ENCODE assay signal across 13 mouse cellular contexts in genomic region chr16:90953770-90954169, GRCm38 (mm10). TPM values are rescaled to one million over a fixed set of nuclear protein-coding genes. Genes with fewer than 3 reads are reported as not detected.
A peak's percentile ranks its signal among the peaks of the same experiment; 100 is the strongest.
DNase-seq lines count a peak whose midpoint lies in the region; ATAC-seq and TF ChIP-seq lines count a peak whose summit lies in the region.
"Had no signal": no experiment of that assay in that cellular context is flagged by ENCODE, and none has a peak within 500 bp of the region (broad histone marks: within the 10 kb centered on the region; RNA-seq: fewer than 3 reads in every experiment).

No protein-coding gene starts in this region.

- no peak for ATAC-seq in intestine, postnatal 0 days
- no peak for ATAC-seq in intestine, embryonic 15.5 days
- ATAC-seq: hindbrain, embryonic 16.5 days had no signal

- H3K9me3 ChIP-seq in intestine, postnatal 0 days (ENCODE audit: control insufficient read depth): no peaks in the 10 kb centered on the region
- H3K9me3 ChIP-seq in intestine, embryonic 15.5 days: no peaks in the 10 kb centered on the region
- H3K9me3 ChIP-seq in E14TG2a.4 (ENCODE audit: low read length): no peaks in the 10 kb centered on the region
- H3K9me3 ChIP-seq: neural tube, embryonic 12.5 days had no signal

- H3K4me3 ChIP-seq in intestine, postnatal 0 days (ENCODE audit: low read depth, low read length): no peak overlapping the region
- no peak overlapping the region for H3K4me3 ChIP-seq in intestine, embryonic 15.5 days (replicated peaks)
- no peak overlapping the region for H3K4me3 ChIP-seq in E14TG2a.4 (replicated peaks; ENCODE audit: low read length)
- H3K4me3 ChIP-seq in cortical plate, adult 2 months (ENCODE audit: insufficient read depth, low read length): no peak overlapping the region
- H3K4me3 ChIP-seq: neural tube, embryonic 12.5 days had no signal

- no peak overlapping the region for H3K4me2 ChIP-seq in intestine, postnatal 0 days (replicated peaks; ENCODE audit: low read depth)
- H3K4me2 ChIP-seq in intestine, embryonic 15.5 days (replicated peaks): no peak overlapping the region
- H3K4me2 ChIP-seq: neural tube, embryonic 12.5 days had no signal

- 95% methylated on average over 6 of the region's 6 CpGs for WGBS in intestine, postnatal 0 days
- 96% methylated on average over 6 of the region's 6 CpGs for WGBS in intestine, embryonic 15.5 days

- no peaks in the 10 kb centered on the region for H3K4me1 ChIP-seq in intestine, postnatal 0 days (replicated peaks; ENCODE audit: control insufficient read depth, insufficient read depth, low read length)
- H3K4me1 ChIP-seq in intestine, embryonic 15.5 days (replicated peaks): no peaks in the 10 kb centered on the region
- 0 out of 2 replicates have a peak, but pooled peaks cover 8% of the 10 kb centered on the region for H3K4me1 ChIP-seq in E14TG2a.4 (replicated peaks; ENCODE audit: low read depth, low read length)
- H3K4me1 ChIP-seq in cortical plate, adult 2 months (ENCODE audit: control insufficient read depth, insufficient read depth, low read length): peaks cover 2% of the 10 kb centered on the region; the same call in 1 of the 2 replicates
- H3K4me1 ChIP-seq: neural tube, embryonic 12.5 days had no signal

- H3K36me3 ChIP-seq in intestine, postnatal 0 days (ENCODE audit: control insufficient read depth, insufficient read depth): peaks cover 62% of the 10 kb centered on the region
- H3K36me3 ChIP-seq in intestine, embryonic 15.5 days: 0 out of 2 replicates have a peak, but pooled peaks cover 2% of the 10 kb centered on the region
- H3K36me3 ChIP-seq in E14TG2a.4 (ENCODE audit: insufficient read depth, low read length): peaks cover 5% of the 10 kb centered on the region; the same call in 1 of the 2 replicates

- H3K27me3 ChIP-seq in intestine, postnatal 0 days (replicated peaks; ENCODE audit: control insufficient read depth, insufficient read depth, low read length): no peaks in the 10 kb centered on the region
- no peaks in the 10 kb centered on the region for H3K27me3 ChIP-seq in intestine, embryonic 15.5 days (replicated peaks)
- H3K27me3 ChIP-seq in E14TG2a.4 (ENCODE audit: insufficient read depth, low read length): no peaks in the 10 kb centered on the region
- H3K27me3 ChIP-seq: neural tube, embryonic 12.5 days had no signal

- DNase-seq in 416B (ENCODE audit: low read depth): peak; percentile 50
- DNase-seq in right cerebral cortex, postnatal 36 days (ENCODE audit: low spot score in 2 of 2): no peak
- no peak for DNase-seq in left cerebral cortex, adult 18-20 months (ENCODE audit: low spot score in 2 of 2)
- no peak for DNase-seq in thymus, postnatal 0 days (ENCODE audit: low spot score)
- DNase-seq: adrenal gland, postnatal 36 days; cerebellum, adult 9-10 months; right cerebral cortex, postnatal 25 days had no signal

- no peak overlapping the region for H3K9ac ChIP-seq in intestine, postnatal 0 days (ENCODE audit: low read depth, low read length)
- no peak overlapping the region for H3K9ac ChIP-seq in intestine, embryonic 15.5 days
- H3K9ac ChIP-seq: neural tube, embryonic 12.5 days had no signal

- peak; percentile 58 for TF ChIP-seq CTCF in intestine, postnatal 0 days (IDR thresholded peaks at IDR 0.05; ENCODE audit: low read depth)
- peak; percentile 15; the same call in 1 of the 2 replicates for TF ChIP-seq CTCF in E14TG2a.4 (conservative IDR thresholded peaks at IDR 0.05; ENCODE audit: low read length)
- TF ChIP-seq CTCF in cortical plate, adult 2 months (IDR thresholded peaks at IDR 0.05; ENCODE audit: extremely low read depth, insufficient read depth, low read length): 0 out of 2 replicates have a peak, but pooled peaks have one; percentile 16

- TF ChIP-seq POLR2A in cortical plate, adult 2 months (IDR thresholded peaks at IDR 0.05; ENCODE audit: extremely low read depth, insufficient read depth, low read length): no peak

- H3K27ac ChIP-seq in intestine, postnatal 0 days (ENCODE audit: low read depth, low read length): no peak overlapping the region
- H3K27ac ChIP-seq in intestine, embryonic 15.5 days: no peak overlapping the region
- H3K27ac ChIP-seq in cortical plate, adult 2 months (ENCODE audit: insufficient read depth, low read length): no peak overlapping the region
- H3K27ac ChIP-seq: neural tube, embryonic 12.5 days had no signal

RNA-seq across cellular contexts. Expression of gene Cfap298, which starts 18.9 kb away (rescaled TPM):
- 20.1 and 22.1 TPM in 2 replicates for polyA plus RNA-seq in intestine, postnatal 0 days (2015; fragmentation: Nextera tagmentation; extraction: Ambion mirVana)
- 36.1 and 42.4 TPM in 2 replicates for polyA plus RNA-seq in intestine, embryonic 15.5 days (2015; fragmentation: Nextera tagmentation; extraction: Ambion mirVana)
- polyA plus RNA-seq in cortical plate, adult 2 months (2012; rRNA removed): 35.4 and 38.7 TPM in 2 replicates
- 10 to 100 TPM; 39.8 to 48.0 TPM for total RNA-seq in left cerebral cortex, adult 18-20 months (2021)
- polyA plus RNA-seq in thymus, postnatal 0 days (2015; fragmentation: Nextera tagmentation; extraction: Ambion mirVana): 61.4 and 62.9 TPM in 2 replicates

RNA-seq across cellular contexts. Expression of gene Synj1, which starts 57.3 kb away (rescaled TPM):
- 15.8 and 16.6 TPM in 2 replicates for polyA plus RNA-seq in intestine, postnatal 0 days (2015; fragmentation: Nextera tagmentation; extraction: Ambion mirVana)
- polyA plus RNA-seq in intestine, embryonic 15.5 days (2015; fragmentation: Nextera tagmentation; extraction: Ambion mirVana): 11.5 and 14.8 TPM in 2 replicates
- polyA plus RNA-seq in cortical plate, adult 2 months (2012; rRNA removed): 157 and 161 TPM in 2 replicates
- 100 to 1,000 TPM; 330 to 343 TPM for total RNA-seq in left cerebral cortex, adult 18-20 months (2021)
- 11.5 and 16.2 TPM in 2 replicates for polyA plus RNA-seq in thymus, postnatal 0 days (2015; fragmentation: Nextera tagmentation; extraction: Ambion mirVana)
